Mouse (Mus musculus): Measurements from ENCODE around the gene Larp6. TPM values are rescaled to one million over a fixed set of nuclear protein-coding genes. Genes with fewer than 3 reads are reported as not detected.

Gene Larp6
- polyA plus RNA-seq, 1 experiment from 2014 or later: 1.9 TPM

GRCm38 (mm10) chr9:60765181-60765580 lies 52.4 kb downstream of the Larp6 start:
- no peaks in the 10 kb centered on the region for H3K4me1 ChIP-seq (ENCODE audit: control insufficient read depth, insufficient read depth, low read length)
- ATAC-seq (ENCODE audit: insufficient read depth, low FRiP score): no peak
- H3K36me3 ChIP-seq (ENCODE audit: control insufficient read depth, insufficient read depth, low read length): no peaks in the 10 kb centered on the region
- WGBS: 26% methylated on average over 2 of the region's 2 CpGs
- no peak overlapping the region for H3K4me2 ChIP-seq (ENCODE audit: low read depth, low read length)
- no peak overlapping the region for H3K9ac ChIP-seq (ENCODE audit: low read length)
- H3K27me3 ChIP-seq (ENCODE audit: control insufficient read depth, insufficient read depth, low read length): no peaks in the 10 kb centered on the region
- H3K4me3 ChIP-seq (replicated peaks; ENCODE audit: low read length): no peak overlapping the region
- no peaks in the 10 kb centered on the region for H3K9me3 ChIP-seq (replicated peaks; ENCODE audit: control insufficient read depth, low read length)
- H3K27ac ChIP-seq (ENCODE audit: low read length): no peak overlapping the region

DNA sequence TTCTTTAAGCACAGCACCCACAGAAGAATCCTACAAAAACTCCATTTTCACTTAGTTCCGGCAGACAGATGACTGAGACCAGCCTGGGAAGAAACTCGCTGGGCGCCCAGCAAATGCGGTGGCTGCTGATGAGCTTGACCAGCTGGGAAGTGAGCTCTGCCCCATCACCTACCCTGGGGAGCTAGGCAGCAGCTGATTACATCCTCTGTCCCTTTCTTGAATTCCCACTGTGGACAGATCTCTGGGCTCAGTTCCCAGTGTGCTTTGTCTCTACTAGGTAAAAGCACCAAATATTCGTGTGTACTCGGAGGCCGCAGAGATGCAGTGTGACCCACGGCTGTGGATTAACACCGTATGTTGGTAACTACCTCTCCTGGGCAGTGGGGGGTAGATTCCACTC lies 55.6 kb downstream of the Larp6 start:
- H3K27me3 ChIP-seq (ENCODE audit: control insufficient read depth, insufficient read depth, low read length): no peaks in the 10 kb centered on the region
- H3K4me1 ChIP-seq (ENCODE audit: control insufficient read depth, insufficient read depth, low read length): no peaks in the 10 kb centered on the region
- 66% methylated on average over 9 of the region's 9 CpGs for WGBS
- H3K36me3 ChIP-seq (ENCODE audit: control insufficient read depth, insufficient read depth, low read length): no peaks in the 10 kb centered on the region
- no peaks in the 10 kb centered on the region for H3K9me3 ChIP-seq (replicated peaks; ENCODE audit: control insufficient read depth, low read length)
- no peak overlapping the region for H3K4me2 ChIP-seq (ENCODE audit: low read depth, low read length)
- no peak overlapping the region for H3K4me3 ChIP-seq (replicated peaks; ENCODE audit: low read length)
- no peak for ATAC-seq (ENCODE audit: insufficient read depth, low FRiP score)
- no peak overlapping the region for H3K27ac ChIP-seq (ENCODE audit: low read length)
- H3K9ac ChIP-seq (ENCODE audit: low read length): no peak overlapping the region

DNA sequence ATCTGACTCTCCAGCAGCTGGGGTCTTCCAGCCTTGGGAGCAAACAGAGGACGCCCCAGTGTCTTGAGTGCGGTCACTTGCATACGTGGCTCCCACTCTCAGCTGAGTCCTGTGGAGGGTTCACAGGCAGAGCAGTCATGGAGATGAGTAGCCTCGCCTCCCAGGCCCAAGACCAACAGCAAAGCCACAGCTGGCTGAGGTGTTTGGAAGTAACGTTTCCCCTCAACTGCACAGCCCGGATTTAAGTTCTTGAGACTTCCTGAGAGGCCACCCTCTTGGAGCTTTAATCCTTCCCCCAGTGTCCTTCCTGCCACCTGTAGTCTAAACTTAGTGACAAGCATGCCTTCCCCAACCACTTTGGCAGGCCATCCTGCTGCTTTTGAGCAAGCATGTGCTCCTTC lies 56.9 kb downstream of the Larp6 start:
- Histone ChIP-seq H3K27ac (ENCODE audit: low read length) (no peak overlapping the region), H3K4me2 (ENCODE audit: low read depth, low read length) (no peak overlapping the region), H3K4me3 (replicated peaks; ENCODE audit: low read length) (no peak overlapping the region), H3K27me3 (ENCODE audit: control insufficient read depth, insufficient read depth, low read length) (no peaks in the 10 kb centered on the region), H3K36me3 (ENCODE audit: control insufficient read depth, insufficient read depth, low read length) (no peaks in the 10 kb centered on the region), H3K9ac (ENCODE audit: low read length) (no peak overlapping the region), H3K4me1 (ENCODE audit: control insufficient read depth, insufficient read depth, low read length) (no peaks in the 10 kb centered on the region), H3K9me3 (replicated peaks; ENCODE audit: control insufficient read depth, low read length) (no peaks in the 10 kb centered on the region)
- 67% methylated on average over 6 of the region's 6 CpGs for WGBS
- no peak; the same call in 1 of the 2 replicates for ATAC-seq (ENCODE audit: insufficient read depth, low FRiP score)

DNA sequence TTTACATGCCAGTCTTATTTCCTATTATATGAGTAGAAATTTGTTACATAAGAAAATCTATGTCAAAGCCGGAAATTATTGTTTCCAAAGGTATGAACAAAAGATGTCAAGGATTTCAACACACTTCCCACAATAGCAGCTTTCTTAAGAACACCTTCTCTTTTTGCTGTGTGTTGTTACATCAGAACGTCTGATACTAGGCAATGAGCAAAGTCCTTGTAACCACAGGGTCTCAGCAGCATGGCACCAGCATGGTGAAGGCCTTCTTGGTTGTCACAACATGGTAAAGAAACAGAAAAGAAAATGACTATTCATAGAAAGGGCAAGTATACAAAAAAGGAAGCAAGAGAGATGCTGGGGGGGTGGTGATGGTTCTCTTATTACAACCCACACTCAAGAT lies 60.9 kb downstream of the Larp6 start:
- no peak for ATAC-seq (ENCODE audit: insufficient read depth, low FRiP score)
- no peaks in the 10 kb centered on the region for H3K9me3 ChIP-seq (replicated peaks; ENCODE audit: control insufficient read depth, low read length)

DNA sequence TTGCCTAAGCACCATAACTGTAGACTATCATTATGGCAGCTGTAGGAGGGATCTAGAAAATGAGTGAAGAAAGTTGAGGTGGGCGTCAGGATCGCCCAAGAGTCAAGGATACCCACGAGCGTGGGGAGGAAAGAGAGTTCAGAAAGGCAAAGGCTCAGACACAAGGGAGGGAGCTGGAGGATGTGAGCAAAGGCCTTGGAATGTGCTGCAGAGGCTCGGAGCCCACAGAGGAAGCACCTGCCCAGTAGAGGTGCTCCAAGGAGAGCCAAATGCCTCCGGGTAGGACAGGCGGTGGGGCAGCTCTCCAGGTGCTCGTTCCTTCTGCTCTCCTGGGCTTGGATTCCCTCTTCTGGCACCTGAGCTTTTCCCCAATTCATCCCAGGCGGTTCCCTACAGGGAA lies 64.1 kb downstream of the Larp6 start:
- no peak overlapping the region for H3K9ac ChIP-seq (ENCODE audit: low read length)
- H3K27ac ChIP-seq (ENCODE audit: low read length): no peak overlapping the region
- H3K4me3 ChIP-seq (replicated peaks; ENCODE audit: low read length): no peak overlapping the region
- H3K9me3 ChIP-seq (replicated peaks; ENCODE audit: control insufficient read depth, low read length): no peaks in the 10 kb centered on the region
- no peaks in the 10 kb centered on the region for H3K27me3 ChIP-seq (ENCODE audit: control insufficient read depth, insufficient read depth, low read length)
- 78% methylated on average over 9 of the region's 9 CpGs for WGBS
- H3K36me3 ChIP-seq (ENCODE audit: control insufficient read depth, insufficient read depth, low read length): no peaks in the 10 kb centered on the region
- no peak overlapping the region for H3K4me2 ChIP-seq (ENCODE audit: low read depth, low read length)
- no peaks in the 10 kb centered on the region for H3K4me1 ChIP-seq (ENCODE audit: control insufficient read depth, insufficient read depth, low read length)
- ATAC-seq (ENCODE audit: insufficient read depth, low FRiP score): no peak

More for the DNA sequence above, 60.9 kb downstream of the Larp6 start:
- H3K9ac ChIP-seq (ENCODE audit: low read length): no peak overlapping the region
- WGBS: 88% methylated on average over 2 of the region's 2 CpGs
- no peak overlapping the region for H3K27ac ChIP-seq (ENCODE audit: low read length)
- H3K4me1 ChIP-seq (ENCODE audit: control insufficient read depth, insufficient read depth, low read length): no peaks in the 10 kb centered on the region
- H3K27me3 ChIP-seq (ENCODE audit: control insufficient read depth, insufficient read depth, low read length): no peaks in the 10 kb centered on the region
- H3K36me3 ChIP-seq (ENCODE audit: control insufficient read depth, insufficient read depth, low read length): no peaks in the 10 kb centered on the region
- no peak overlapping the region for H3K4me2 ChIP-seq (ENCODE audit: low read depth, low read length)
- H3K4me3 ChIP-seq (replicated peaks; ENCODE audit: low read length): no peak overlapping the region

GRCm38 (mm10) chr9:60782057-60782789 lies 69.4 kb downstream of the Larp6 start:
- Histone ChIP-seq H3K4me1 (ENCODE audit: control insufficient read depth, insufficient read depth, low read length) (no peaks in the 10 kb centered on the region), H3K9ac (ENCODE audit: low read length) (no peak overlapping the region), H3K4me3 (replicated peaks; ENCODE audit: low read length) (no peak overlapping the region), H3K9me3 (replicated peaks; ENCODE audit: control insufficient read depth, low read length) (no peaks in the 10 kb centered on the region), H3K27me3 (ENCODE audit: control insufficient read depth, insufficient read depth, low read length) (no peaks in the 10 kb centered on the region), H3K27ac (ENCODE audit: low read length) (peak overlapping the region; percentile 52; the same call in 1 of the 2 replicates), H3K36me3 (ENCODE audit: control insufficient read depth, insufficient read depth, low read length) (no peaks in the 10 kb centered on the region), H3K4me2 (ENCODE audit: low read depth, low read length) (no peak overlapping the region)
- 77% methylated on average over 9 of the region's 9 CpGs for WGBS
- no peak for ATAC-seq (ENCODE audit: insufficient read depth, low FRiP score)

- H3K4me3 ChIP-seq (replicated peaks; ENCODE audit: low read length): no peak overlapping the region
- no peak overlapping the region for H3K4me2 ChIP-seq (ENCODE audit: low read depth, low read length)
- H3K27ac ChIP-seq (ENCODE audit: low read length): no peak overlapping the region
- H3K36me3 ChIP-seq (ENCODE audit: control insufficient read depth, insufficient read depth, low read length): no peaks in the 10 kb centered on the region
- ATAC-seq (ENCODE audit: insufficient read depth, low FRiP score): no peak
- 69% methylated on average over 4 of the region's 4 CpGs for WGBS
- H3K9ac ChIP-seq (ENCODE audit: low read length): no peak overlapping the region
- no peaks in the 10 kb centered on the region for H3K9me3 ChIP-seq (replicated peaks; ENCODE audit: control insufficient read depth, low read length)
- H3K27me3 ChIP-seq (ENCODE audit: control insufficient read depth, insufficient read depth, low read length): no peaks in the 10 kb centered on the region
- no peaks in the 10 kb centered on the region for H3K4me1 ChIP-seq (ENCODE audit: control insufficient read depth, insufficient read depth, low read length)
These were observed 72.3 kb downstream of the Larp6 start for GRCm38 (mm10) chr9:60785069-60785468.

- 0 out of 2 replicates have a peak, but pooled peaks cover under 1% of the 10 kb centered on the region for H3K4me1 ChIP-seq (ENCODE audit: control insufficient read depth, insufficient read depth, low read length)
- no peaks in the 10 kb centered on the region for H3K27me3 ChIP-seq (ENCODE audit: control insufficient read depth, insufficient read depth, low read length)
- H3K4me2 ChIP-seq (ENCODE audit: low read depth, low read length): no peak overlapping the region
- no peak overlapping the region for H3K4me3 ChIP-seq (replicated peaks; ENCODE audit: low read length)
- H3K36me3 ChIP-seq (ENCODE audit: control insufficient read depth, insufficient read depth, low read length): no peaks in the 10 kb centered on the region
- H3K27ac ChIP-seq (ENCODE audit: low read length): no peak overlapping the region
- ATAC-seq (ENCODE audit: insufficient read depth, low FRiP score): no peak
- H3K9ac ChIP-seq (ENCODE audit: low read length): no peak overlapping the region
- WGBS: 3% methylated on average over 2 of the region's 2 CpGs
- no peaks in the 10 kb centered on the region for H3K9me3 ChIP-seq (replicated peaks; ENCODE audit: control insufficient read depth, low read length)
These were observed 74.8 kb downstream of the Larp6 start for GRCm38 (mm10) chr9:60787517-60788110.

Measured in stomach, embryonic 16.5 days (tissue).